Mouse (Mus musculus) kidney, postnatal 4 days (tissue): ENCODE data around the gene Tmem59l.
"Not testable (repeated sequence)": the region's sequence is repeated elsewhere in the genome, so short reads cannot be mapped to it uniquely, and the experiment has no call there.

ENCODE experiments used
- DNase-seq, 2 experiments: peaks; one replicate each; pipeline ENCODE4 v3.0.0; 2021; ENCODE audit warnings: mixed read lengths in 2 of 2

The Tmem59l gene

GRCm38 (mm10) chr8:70486941-70487520 is at the start of gene Tmem59l:
Gene Tmem59l (minus strand): TSS chr8:70487358.
- no peak for DNase-seq

DNA sequence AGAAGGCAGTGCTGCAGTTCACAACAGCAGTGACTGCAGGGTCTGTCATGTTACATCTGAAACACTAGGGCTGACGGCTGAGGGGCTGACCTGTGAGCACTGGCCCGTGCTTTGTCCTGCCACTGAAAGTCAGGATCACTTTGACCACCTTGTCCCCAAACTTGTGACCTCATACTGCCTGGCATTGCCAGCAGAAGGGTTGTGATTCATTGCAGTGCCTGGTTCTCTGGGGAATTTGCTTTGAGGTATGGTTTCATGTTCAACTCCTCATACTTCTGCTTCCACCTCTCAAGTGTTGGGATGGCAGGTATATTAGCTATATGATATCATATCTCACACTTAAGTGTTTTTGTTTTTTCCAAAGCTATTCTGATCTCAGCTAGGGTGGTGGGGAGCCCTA is 48.5 kb upstream of the Tmem59l start:
- DNase-seq, result no peak

DNA sequence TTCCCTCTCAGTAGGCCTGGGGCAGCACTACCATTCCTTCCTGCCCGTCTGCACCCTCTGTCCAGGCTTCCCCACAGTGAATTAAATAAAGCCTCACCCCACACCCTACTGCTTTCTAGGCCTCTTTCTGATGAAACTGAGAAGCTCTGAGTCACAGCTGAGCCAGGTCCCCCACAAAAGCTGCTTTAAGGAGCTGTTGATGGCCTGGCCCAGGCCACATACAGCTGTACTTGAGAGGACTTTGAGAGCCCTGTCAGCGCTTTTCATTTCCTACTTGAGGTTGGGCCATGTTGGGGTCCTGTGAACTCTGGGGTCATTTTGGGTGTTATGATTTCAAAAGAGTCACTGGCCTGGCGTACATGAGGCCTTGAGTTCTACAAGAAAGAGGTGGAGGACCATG is 48.1 kb upstream of the Tmem59l start:
- DNase-seq, result no peak

DNA sequence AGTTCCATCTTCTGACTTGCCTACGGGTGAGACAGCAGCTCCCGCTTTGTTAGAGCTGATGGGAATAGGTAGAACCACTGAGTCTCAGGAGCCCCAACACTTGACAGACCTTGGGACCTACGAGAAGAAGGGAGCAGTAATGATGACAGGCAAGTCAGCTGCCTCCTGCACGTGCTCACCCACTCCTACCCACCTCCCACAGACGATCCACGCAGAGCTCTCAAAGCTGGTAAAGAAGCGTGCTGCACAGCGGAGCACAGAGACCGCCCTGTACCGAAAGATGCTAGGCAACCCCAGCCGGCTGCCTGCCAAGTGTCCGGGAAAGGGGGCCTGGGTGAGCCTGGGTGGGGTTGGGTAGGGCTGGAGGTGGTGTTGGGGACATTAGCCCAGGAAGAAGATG is 47.1 kb upstream of the Tmem59l start:
- no peak for DNase-seq

- peak; percentile 30 to 59 for DNase-seq
Observed at GRCm38 (mm10) chr8:70530314-70530713, 43.2 kb upstream of the Tmem59l start.

- no peak for DNase-seq
Observed at GRCm38 (mm10) chr8:70529741-70530161, 42.6 kb upstream of the Tmem59l start.

DNA sequence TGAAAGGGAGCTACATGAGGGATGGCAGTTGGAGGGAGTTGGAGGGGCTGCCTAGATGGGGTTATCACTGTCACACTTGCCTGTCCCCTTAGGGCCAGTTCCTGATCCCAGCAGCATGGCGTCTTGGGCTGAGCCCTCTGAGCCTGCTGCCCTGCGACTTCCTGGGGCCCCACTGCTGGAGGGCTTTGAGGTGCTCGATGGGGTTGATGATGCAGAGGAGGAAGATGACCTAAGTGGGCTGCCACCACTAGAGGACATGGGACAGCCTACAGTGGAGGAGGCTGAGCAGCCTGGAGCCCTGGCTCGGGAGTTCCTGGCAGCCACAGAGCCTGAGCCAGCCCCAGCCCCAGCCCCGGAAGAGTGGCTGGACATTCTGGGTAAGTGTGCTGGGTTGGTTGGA is 42.1 kb upstream of the Tmem59l start:
- DNase-seq, result no peak

- no peak for DNase-seq
Observed at GRCm38 (mm10) chr8:70528182-70528797, 41.1 kb upstream of the Tmem59l start.

DNA sequence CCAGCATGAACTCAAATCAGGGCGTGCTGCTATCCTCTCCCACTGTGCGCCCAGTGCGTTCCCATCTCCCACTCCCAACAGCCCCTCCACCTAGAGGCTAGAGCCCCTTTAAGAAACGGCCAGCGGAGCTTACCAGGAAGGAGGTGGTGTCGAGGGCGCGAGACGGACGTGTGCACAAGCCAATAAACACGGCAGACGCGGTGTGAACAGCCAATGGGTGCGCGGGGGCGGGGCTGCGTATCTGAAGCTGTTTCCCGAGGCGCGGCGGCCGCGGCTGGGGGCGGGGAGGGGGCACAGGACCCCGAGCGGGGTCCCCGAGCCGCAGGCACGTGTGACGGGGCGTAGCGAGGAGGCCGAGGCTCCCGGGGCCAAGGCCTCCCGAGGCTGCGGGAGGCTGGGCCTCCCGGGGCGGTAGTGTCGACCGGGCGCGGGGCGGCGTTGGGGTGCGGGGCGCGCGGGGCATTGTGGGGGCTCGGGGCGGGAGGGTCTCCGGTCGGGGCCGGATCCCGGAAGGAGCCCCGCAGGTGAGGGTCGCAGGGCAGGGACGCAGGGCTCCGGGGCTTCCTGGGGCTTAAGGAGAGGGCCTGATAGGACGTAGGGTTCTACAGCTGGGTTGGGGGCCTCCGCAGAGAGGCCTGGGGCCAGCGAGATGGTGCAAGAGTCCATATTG is 40.5 kb upstream of the Tmem59l start, which contains the start of the genes Fkbp8 and Kxd1:
TSS of gene Fkbp8 (plus strand) at position 213 of the 670 bp plus-strand sequence.
TSS of gene Kxd1 (minus strand) at position 445 of the 670 bp plus-strand sequence.
- peak; percentile 99 for DNase-seq

- DNase-seq, result no peak
Observed at GRCm38 (mm10) chr8:70527111-70527511, 40.0 kb upstream of the Tmem59l start.

DNA sequence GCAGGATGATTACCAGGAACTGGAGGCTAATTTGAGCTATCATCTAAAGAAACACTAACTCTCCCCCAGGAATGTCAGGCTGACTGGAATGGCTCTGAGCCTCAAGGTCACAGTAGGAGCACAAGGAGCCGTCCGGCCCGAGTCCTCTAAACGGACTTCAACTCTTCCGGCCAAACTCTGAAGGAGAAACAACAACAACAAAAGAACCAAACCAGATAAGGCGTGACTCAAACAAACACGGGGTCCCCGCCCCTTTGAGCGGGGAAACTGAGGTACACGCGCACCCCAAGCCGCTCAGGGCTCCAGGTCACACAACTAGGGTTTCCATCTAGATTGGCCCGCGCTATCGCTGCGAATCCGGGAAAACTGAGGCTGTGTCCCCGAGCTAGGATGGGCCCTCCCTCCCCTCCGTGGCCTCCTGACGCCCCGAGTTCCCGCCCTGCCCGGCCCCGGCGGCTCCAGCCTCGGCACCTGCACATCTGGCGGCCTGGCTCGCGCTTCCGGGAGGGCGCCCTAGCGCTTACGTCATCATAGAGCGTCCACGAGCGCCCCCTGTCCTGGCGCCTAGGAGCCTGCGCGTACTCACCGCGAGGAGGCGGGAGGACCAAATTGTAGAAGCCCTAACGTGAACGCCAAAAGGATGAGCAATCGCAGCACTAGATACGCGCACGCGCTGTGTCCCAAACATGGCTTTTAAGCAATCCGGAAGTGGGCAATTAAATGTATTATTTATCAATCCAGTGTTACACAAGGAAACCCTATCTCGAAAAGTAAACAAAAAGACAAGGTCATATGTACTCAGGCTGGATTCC is 35.6 kb upstream of the Tmem59l start:
- DNase-seq, result peak; percentile 96 to 97

DNA sequence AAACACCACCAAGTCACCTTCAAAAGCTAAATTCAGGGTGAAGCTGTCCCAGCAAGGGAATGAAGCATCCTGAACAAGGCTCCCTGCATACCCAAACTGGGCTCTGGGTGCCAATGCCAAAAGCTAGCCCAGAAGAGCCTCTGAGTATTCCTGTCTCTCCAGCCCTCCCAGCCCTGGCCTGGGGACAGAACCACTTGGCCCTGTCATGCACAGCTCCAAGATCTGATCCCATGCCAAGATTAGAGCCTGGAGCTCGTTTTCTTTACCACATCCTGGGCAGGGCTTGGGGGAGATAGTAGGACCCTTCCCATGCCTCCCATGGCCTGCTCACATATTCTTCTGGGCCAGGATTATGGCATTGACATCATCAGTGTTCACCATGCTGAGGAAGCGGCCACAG is 32.4 kb upstream of the Tmem59l start:
- DNase-seq, result no peak

- DNase-seq, result no peak
Observed at GRCm38 (mm10) chr8:70519043-70519442, 31.9 kb upstream of the Tmem59l start.

DNA sequence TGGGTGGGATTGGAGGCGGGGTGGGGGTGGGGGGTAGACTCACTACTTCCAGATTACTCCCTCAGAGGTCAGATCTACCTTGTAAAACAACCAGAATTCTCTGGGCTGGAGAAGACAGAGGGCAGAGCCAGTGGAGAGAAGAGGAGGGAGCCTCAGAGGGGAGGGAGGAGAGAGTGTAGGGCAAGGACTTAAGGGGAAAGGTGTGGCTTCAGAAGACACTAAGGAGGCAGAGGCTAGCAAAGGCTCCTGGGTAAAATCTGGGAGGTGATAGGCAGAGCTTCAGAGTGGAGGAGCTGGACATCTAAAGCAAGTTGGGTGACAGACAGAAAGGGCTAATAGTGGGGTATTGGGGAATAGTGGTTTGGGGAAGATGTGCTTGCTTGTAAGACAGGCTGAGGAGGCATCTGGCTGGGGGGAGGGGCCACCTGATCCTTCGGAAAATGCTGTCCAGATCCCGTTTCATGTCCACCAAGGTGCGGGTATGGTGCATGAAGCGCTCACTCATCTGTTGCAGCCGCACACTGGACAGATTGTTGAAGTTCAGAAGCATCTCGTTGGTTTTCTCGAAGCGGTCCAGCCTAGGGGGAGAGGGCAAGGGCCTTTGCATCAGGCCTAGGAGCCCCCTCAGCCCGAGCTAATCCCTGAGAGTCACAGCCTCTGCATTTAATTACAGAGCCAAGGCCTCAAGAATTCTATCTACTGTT is 30.9 kb upstream of the Tmem59l start:
- no peak for DNase-seq

- no peak for DNase-seq
Observed at GRCm38 (mm10) chr8:70513441-70513840, 26.3 kb upstream of the Tmem59l start.

- no peak for DNase-seq
Observed at GRCm38 (mm10) chr8:70512253-70512903, 25.2 kb upstream of the Tmem59l start.

DNA sequence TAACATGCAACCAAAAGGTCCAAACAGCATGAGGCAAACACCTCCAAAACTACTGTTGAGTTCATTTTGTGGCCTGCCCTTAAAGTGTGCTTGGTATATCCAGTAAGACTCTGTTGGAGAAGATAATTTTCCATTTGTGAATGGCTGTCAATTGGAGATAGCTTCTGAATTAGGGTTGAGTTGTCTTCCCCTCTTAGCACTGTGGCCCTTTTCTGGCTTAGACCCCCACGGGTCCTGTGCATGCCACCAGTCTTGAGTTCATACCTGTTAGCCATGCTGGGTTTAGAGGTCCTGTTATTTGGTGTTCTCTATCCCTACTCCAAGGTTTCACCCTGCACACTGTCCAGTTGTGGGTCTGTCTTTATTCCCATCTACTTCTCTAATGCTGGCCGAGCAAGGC is 24.6 kb upstream of the Tmem59l start:
- no peak for DNase-seq

DNA sequence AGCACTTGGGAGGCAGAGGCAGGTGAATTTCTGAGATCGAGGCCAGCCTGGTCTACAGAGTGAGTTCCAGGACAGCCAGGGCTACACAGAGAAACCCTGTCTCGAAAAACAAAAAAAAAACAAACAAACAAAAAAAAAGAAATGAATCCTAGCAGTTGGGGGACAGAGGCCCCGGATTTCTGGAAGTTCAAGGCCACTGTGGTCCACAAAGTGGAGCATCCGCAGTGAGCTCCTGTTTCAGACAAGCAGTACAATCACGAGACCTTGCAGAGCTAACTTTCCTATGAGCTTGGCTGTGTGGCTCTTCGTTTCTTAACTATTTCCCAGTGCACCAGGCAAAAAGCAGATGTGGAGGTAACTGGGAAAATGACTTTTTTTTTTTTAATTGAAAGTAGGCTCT is 24.0 kb upstream of the Tmem59l start:
- not testable (repeated sequence) for DNase-seq

- peak; percentile 97 to 98 for DNase-seq
Observed at GRCm38 (mm10) chr8:70510228-70510915, 23.2 kb upstream of the Tmem59l start, which contains the start of gene Uba52. Gene Uba52 (minus strand): TSS chr8:70510801.

GRCm38 (mm10) chr8:70509281-70509952 is 22.3 kb upstream of the Tmem59l start:
- DNase-seq, result no peak

DNA sequence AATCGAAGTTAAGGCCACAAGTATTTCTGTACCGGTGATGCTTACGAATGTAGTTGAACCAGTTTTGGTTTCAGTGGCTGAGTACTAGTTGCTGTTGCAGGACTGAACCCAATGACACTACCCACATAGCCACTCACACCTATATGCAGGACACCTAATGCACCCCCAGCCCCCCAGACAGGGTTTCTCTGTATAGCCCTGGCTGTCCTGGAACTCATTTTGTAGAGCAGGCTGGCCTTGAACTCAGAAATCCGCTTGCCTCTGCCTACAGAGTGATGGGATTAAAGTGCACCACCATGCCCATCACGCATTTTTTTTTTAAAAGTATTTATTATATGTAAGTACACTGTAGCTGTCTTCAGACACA is 19.9 kb upstream of the Tmem59l start:
- no peak for DNase-seq
